Mouse (Mus musculus) fat pad, adult 2 months (tissue): ENCODE results near the gene Kctd2.
"Not testable (repeated sequence)": the region's sequence is repeated elsewhere in the genome, so short reads cannot be mapped to it uniquely, and the experiment has no call there.

ENCODE experiments used
- DNase-seq: peaks from one replicate; pipeline ENCODE4 v3.0.0-alpha.2; 2011; ENCODE audit warnings: low read depth, low spot score; ENCODE audit errors: extremely low read depth

Gene Kctd2

DNA sequence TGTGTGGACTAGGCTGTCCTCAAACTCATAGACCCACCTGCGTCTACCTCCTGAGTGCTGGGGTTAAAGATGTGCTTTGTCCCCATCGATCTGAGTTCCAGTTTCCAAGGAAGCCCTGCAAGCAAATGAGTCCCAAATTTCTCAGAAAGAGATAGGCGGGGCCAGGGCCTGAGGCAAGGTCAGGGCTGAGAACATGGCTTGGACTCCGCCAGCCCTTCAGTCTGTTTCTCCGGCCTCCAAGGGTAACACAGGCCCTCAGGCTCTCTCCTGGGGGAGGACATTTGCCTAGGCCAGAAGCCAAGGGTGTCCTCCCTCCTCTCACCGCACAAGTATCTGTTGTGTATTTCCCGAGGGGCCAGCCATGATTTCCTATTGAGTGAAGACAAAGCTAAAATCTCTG, 52.3 kb downstream of the Kctd2 start:
- DNase-seq = no peak

DNA sequence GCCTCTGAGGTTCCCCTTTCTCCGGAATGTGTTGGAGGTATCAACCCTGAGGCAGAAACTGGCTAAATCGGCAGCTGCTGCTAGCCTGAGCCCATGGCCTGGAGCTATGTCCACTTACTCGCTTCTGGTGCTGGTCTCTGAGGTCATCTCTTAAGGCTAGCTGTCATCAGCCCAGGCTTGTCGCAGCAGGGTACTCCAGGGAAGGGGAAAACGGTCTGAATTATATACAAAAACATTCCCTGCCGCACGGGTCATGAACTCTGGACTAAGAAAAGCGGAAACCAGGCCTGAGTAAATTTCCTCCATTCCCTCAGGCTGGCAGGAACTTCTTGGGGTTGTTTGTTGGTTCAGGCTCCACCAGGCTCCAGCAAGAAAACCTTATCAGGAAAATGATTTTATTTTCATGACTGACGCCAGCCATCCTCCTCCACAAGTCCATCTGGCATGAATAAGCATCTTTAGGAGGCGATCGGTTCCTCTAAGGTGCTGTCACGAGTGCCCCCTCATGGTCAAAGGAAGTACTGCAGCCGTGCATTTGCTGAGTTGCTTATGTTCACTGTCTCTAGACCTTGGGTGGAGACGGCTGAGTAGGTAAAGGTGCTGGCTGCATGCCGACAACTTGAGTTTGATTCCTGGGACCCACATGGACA, 53.8 kb downstream of the Kctd2 start:
- peak; percentile 23 for DNase-seq

DNA sequence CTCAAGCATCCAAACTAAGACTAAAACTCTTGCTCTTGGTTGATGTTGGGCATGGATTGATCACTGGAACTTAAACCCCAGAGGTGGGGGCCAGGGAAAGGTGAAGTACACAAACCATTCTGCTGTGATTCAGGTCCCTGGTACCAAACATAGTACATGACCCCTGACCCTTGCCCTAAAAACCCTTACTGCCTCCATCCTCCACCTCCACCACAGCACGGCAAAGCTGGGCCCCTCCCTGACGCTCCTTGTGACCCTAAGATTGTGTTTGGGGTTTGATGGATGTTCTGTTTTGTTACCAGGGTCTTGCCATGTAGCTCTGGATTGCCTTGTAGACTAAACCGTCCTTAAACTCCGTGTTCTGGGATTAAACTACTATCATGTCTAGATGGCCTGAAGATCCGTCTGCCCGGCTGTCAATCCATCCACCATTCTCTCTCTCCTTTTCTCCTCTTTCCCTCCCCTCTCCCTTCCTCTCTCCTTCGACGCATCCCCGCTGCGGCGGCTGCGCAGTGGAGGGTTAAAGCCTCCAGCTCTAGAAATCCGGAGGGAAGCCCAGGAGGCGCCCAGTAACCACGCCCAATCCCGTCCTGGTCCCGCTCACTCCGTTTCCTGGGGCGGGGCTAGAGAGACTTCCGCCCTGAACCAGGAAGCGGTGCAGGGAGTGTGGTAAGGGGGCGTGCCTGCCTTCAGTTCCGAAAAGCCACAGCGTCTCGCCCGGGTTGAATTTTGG, 55.3 kb downstream of the Kctd2 start, which contains the start of gene Armc7:
Armc7 (plus strand) TSS at position 643 of the 733 bp plus-strand sequence.
- no peak for DNase-seq

DNA sequence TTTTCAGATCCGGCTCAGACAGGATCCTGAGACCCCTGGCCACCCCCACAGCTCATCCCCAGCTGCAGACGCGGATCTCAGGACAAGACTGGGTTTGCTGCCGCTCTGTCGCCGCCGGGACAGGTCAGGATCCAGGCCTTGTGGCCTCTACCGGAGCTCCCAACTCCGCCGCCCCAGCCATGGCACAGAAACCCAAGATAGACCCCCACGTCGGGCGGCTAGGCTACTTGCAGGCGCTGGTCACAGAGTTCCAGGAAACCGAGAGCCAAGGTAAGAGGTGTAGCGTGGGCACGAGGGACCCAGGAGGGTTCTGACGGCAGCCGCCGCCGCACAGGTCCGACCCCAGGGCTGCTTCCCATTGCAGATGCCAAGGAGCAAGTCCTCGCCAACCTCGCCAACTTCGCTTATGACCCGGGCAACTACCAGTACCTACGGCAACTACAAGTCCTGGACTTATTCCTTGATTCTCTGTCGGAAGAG, 55.9 kb downstream of the Kctd2 start:
- no peak for DNase-seq

DNA sequence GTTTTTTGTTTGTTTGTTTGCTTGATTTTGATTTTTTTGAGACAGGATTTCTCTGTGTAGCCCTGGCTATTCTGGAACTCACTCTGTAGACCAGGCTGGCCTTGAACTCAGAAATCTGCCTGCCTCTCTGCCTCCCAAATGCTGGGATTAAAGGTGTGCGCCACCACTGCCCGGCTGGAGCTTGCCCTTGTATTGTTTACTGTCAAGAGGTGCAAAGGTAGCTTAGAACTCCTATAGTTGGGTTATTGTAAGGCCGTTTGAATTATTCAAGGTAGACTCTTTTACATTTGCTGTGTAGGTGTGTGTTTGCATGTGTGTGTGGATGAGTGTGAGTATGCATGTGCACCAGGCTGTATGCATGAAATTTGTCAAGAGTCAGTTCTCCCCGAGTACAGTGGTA, 56.7 kb downstream of the Kctd2 start:
- DNase-seq = not testable (repeated sequence)

DNA sequence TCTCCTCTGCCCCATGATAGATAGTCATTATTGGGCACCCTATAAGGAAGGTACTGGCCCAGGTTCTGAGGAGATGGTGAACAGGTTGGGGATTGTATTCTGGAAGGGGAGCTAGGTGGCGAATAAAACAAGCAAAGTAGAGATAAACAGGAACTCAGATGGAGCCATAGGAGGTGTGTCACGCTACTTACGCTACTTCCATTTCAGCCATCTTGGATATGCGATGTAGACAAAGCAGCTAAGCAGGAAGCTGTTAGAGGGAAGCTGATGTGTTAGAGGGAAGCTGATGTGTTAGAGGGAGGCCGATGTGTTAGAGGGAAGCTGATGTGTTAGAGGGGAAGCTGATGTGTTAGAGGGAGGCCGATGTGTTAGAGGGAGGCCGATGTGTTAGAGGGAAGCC, 57.5 kb downstream of the Kctd2 start:
- DNase-seq = not testable (repeated sequence)

DNA sequence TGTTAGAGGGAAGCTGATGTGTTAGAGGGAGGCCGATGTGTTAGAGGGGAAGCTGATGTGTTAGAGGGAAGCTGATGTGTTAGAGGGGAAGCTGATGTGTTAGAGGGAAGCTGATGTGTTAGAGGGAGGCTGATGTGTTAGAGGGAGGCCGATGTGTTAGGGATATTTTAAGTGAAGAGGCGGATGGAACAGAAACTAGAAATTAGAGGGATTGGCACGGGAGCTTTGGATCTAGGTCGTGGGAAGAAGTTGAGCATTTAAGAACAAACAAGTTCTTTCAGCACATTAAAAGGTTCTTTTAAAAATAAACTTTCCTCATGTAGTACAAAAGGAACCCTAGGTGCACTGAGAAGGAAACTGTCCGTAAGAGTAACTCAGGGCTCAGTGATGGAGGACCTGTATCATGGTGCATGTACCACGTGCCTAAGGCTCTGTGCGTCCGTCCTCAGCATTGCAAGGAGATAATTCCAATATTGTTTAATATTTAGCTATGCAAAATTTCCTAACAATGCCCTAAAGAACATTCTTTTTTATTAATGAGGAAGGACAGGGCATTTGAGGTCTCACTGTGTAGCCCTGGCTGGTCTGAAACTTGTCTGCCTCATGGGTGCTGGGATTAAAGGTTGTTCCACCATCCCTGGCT, 58.5 kb downstream of the Kctd2 start:
- DNase-seq = no peak
